Mouse (Mus musculus) myocyte (in vitro differentiated cells): ENCODE measurements around the gene 4931406P16Rik.

Experiments used
- CEBPB ChIP-seq: IDR thresholded peaks from 2 replicates; pipeline ENCODE4 v1.6.1; 2011; ENCODE audit warnings: mild to moderate bottlenecking, moderate library complexity; ENCODE audit not compliant: poor library complexity, insufficient read depth, severe bottlenecking
- E2F4 ChIP-seq: IDR thresholded peaks from one replicate; pipeline ENCODE4 v1.6.1; 2011; ENCODE audit warnings: mild to moderate bottlenecking, control low read depth, moderate library complexity; ENCODE audit not compliant: insufficient read depth
- MAX ChIP-seq: IDR thresholded peaks from one replicate; pipeline ENCODE4 v1.6.1; 2011; ENCODE audit warnings: low read depth, mild to moderate bottlenecking, control low read depth
- MYOD1 ChIP-seq, 3 experiments: IDR thresholded peaks; one replicate each; pipeline ENCODE4 v1.6.1; 2011; ENCODE audit warnings: control low read depth in 2 of 3, low read depth in 2 of 3, mild to moderate bottlenecking in 2 of 3, moderate library complexity in 1 of 3; ENCODE audit not compliant: insufficient read length in 2 of 3, control insufficient read depth in 1 of 3
- MYOG ChIP-seq, 3 experiments: IDR thresholded peaks; one replicate each; pipeline ENCODE4 v1.6.1; 2011; ENCODE audit warnings: control low read depth in 2 of 3, low read depth in 2 of 3, mild to moderate bottlenecking in 2 of 3; ENCODE audit not compliant: insufficient read length in 2 of 3, control insufficient read depth in 1 of 3, insufficient read depth in 1 of 3
- POLR2A ChIP-seq: IDR thresholded peaks from one replicate; pipeline ENCODE4 v1.6.1; 2011; ENCODE audit warnings: low read depth, mild to moderate bottlenecking, control low read depth, moderate library complexity; ENCODE audit not compliant: insufficient read length
- POLR2AphosphoS2 ChIP-seq: IDR thresholded peaks from one replicate; pipeline ENCODE4 v1.6.1; 2011; ENCODE audit warnings: low read depth, control low read depth; ENCODE audit not compliant: insufficient read length
- TCF12 ChIP-seq: IDR thresholded peaks from one replicate; pipeline ENCODE4 v1.6.1; 2011; ENCODE audit warnings: mild to moderate bottlenecking, control low read depth; ENCODE audit not compliant: poor library complexity, insufficient read depth, severe bottlenecking
- USF1 ChIP-seq: IDR thresholded peaks from one replicate; pipeline ENCODE4 v1.6.1; 2011; ENCODE audit warnings: low read depth, mild to moderate bottlenecking, control low read depth, moderate library complexity

- no peak for TF ChIP-seq MAX
- no peak for TF ChIP-seq E2F4
- TF ChIP-seq POLR2A = no peak
- TF ChIP-seq POLR2AphosphoS2 = no peak
- TF ChIP-seq MYOD1 (IDR thresholded peaks at IDR 0.05; ENCODE audit: control insufficient read depth in 1 of 3, insufficient read length in 2 of 3, low read depth in 2 of 3) = no peak
- TF ChIP-seq TCF12 = no peak
- TF ChIP-seq CEBPB = no peak
- no peak for TF ChIP-seq USF1
- TF ChIP-seq MYOG (IDR thresholded peaks at IDR 0.05; ENCODE audit: control insufficient read depth in 1 of 3, insufficient read depth in 1 of 3, insufficient read length in 2 of 3, low read depth in 2 of 3) = no peak
Measured at GRCm38 (mm10) chr7:34263437-34263836, 49.9 kb downstream of the 4931406P16Rik start.
